Mouse (Mus musculus) bone marrow macrophage, adult 2 months (primary cell): ENCODE data around the gene Dr1.

Experiments used
- CTCF ChIP-seq: IDR thresholded peaks from 2 replicates; pipeline ENCODE4 v1.5.1; 2012; ENCODE audit warnings: low read depth, mild to moderate bottlenecking, low read length, moderate library complexity
- POLR2A ChIP-seq: IDR thresholded peaks from 2 replicates; pipeline ENCODE4 v1.6.1; 2012; ENCODE audit warnings: mild to moderate bottlenecking, low read depth, low read length, borderline replicate concordance

DNA sequence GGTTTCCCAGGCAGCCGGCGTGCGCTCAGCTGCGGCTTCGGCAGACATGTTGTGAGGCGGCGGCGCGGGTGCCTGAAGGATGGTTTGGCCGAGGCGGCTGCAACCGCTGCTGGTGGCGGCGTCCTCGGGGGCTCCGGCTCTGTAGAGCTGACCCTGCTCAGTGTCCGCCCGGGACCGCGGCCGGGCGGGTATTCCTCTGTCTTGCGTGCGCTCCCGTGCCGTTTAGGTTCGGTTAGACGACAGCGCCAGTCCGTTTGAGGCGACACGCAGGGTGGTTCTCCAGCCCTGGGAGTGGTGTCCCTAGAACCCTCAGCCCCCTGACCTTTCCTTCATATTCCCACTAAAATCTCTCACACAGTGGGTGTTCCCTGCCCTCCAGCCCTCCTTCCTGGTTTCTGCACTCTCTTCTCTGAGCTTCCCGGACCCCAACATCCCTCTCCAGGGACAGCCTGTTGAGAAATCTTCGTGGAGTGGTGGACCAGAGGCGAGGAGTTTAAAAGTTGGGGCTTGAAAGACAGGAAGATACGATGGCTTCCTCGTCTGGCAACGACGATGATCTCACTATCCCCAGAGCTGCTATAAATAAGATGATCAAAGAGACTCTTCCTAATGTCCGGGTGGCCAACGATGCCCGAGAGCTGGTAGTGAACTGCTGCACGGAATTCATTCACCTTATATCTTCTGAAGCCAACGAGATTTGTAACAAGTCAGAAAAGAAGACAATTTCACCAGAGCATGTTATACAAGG, 540 bp downstream of the Dr1 start:
- TF ChIP-seq CTCF = no peak
- TF ChIP-seq POLR2A = no peak
